Mouse (Mus musculus): ENCODE results near the gene Ppp4c. TPM values are rescaled to one million over a fixed set of nuclear protein-coding genes. Genes with fewer than 3 reads are reported as not detected.

Gene Ppp4c
- polyA plus RNA-seq, 1 experiment from 2014 or later, result 237 TPM

DNA sequence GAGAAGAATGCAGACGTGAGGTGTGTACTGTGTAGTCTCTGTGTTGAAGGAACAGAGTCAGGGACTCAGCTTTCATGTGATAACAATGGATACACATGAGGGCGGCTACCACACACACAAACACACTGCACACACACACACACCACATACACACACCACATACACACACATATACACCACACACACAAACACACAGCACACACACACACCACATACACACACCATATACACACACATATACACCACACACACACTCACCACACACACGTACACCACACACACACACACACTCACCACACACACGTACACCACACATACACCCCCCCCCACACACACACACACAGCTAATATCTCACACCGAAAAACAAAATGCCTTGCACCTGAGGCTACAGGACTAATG lies 50.8 kb downstream of the Ppp4c start:
- H3K27me3 ChIP-seq (replicated peaks), result no peaks in the 10 kb centered on the region
- ATAC-seq (ENCODE audit: insufficient read depth, low FRiP score, low read depth), result no peak
- H3K4me1 ChIP-seq, result no peaks in the 10 kb centered on the region
- H3K4me3 ChIP-seq (replicated peaks), result no peak overlapping the region
- no peaks in the 10 kb centered on the region for H3K9me3 ChIP-seq
- H3K4me2 ChIP-seq, result no peak overlapping the region
- H3K27ac ChIP-seq, result no peak overlapping the region
- no peak overlapping the region for H3K9ac ChIP-seq
- H3K36me3 ChIP-seq, result no peaks in the 10 kb centered on the region
- WGBS, result 82% methylated on average over 5 of the region's 5 CpGs

DNA sequence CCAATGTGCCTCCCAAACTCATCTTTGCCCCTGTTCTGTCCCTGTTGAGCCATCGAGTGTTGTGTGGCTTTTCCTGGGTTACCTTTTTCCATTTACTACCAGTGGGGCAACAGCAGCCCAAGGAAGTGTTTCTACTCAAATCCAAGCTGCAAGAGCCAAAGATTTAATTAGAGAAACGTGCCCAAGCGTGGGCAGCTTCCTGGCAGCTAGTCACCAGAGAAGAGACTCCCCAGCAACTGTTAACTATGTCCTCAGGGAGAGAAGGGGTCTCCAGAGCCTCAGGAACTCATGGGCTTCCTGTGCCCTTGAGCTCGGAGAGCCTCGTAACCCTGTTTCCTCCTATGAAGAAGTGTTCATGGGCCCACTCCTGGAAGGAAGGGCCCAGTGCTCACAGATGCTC lies 51.3 kb downstream of the Ppp4c start:
- Histone ChIP-seq H3K9ac (no peak overlapping the region), H3K36me3 (no peaks in the 10 kb centered on the region), H3K4me3 (replicated peaks) (no peak overlapping the region), H3K9me3 (no peaks in the 10 kb centered on the region), H3K4me2 (no peak overlapping the region), H3K27ac (no peak overlapping the region), H3K4me1 (no peaks in the 10 kb centered on the region), H3K27me3 (replicated peaks) (no peaks in the 10 kb centered on the region)
- WGBS, result 69% methylated on average over 5 of the region's 5 CpGs
- ATAC-seq (ENCODE audit: insufficient read depth, low FRiP score, low read depth), result no peak

DNA sequence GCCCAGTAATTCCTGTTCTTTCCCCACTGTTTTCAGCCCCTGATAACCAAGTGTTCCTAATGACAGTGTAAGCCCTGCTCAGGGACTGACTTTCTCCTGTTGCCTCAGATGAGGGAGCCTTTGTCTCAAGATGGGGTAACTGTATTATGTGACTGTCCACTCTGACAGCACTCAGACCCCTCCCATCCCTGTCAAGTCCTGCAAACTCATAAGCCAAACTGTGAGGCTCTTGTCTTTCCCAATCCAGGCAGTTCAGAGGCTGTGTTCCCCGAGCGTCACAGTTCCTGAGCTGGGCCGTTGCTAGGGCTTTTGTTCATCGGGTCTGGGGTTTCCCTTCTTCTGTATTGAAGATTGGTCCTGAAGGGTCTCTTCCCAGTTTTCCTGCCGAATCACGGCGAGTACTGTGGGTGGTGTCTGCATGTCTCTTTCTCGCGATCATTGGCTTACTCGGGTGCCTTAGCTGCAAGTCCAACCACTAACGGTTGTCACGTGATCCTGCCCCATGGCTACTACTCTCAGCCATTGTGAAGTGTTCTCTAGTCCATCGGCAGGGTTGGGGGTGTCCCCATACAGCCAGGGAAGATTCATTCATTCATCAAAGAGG lies 52.1 kb downstream of the Ppp4c start:
- H3K9me3 ChIP-seq, result no peaks in the 10 kb centered on the region
- no peak overlapping the region for H3K4me3 ChIP-seq (replicated peaks)
- 77% methylated on average over 13 of the region's 13 CpGs for WGBS
- no peak for ATAC-seq (ENCODE audit: insufficient read depth, low FRiP score, low read depth)
- no peaks in the 10 kb centered on the region for H3K36me3 ChIP-seq
- no peak overlapping the region for H3K27ac ChIP-seq
- H3K9ac ChIP-seq, result no peak overlapping the region
- no peaks in the 10 kb centered on the region for H3K4me1 ChIP-seq
- no peaks in the 10 kb centered on the region for H3K27me3 ChIP-seq (replicated peaks)
- no peak overlapping the region for H3K4me2 ChIP-seq

DNA sequence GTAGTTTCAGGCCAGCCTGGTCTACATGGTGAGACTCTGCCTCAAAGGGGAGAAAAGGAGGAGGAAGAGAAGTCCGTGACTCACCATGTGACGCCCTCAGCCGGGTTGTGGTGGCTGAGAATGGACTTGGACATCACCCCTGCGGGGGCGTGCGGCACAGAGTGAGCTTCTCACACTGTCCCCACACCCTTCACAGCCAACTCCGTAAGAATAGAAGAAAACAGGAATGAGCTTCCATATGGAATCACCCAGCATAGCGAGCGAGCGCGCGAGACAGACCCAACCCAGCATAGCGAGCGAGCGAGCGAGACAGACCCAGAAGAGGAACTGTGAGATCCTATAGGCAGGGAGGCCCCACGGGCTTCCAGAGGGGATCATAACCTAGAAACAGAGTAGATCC lies 52.7 kb downstream of the Ppp4c start:
- Histone ChIP-seq H3K27me3 (replicated peaks) (no peaks in the 10 kb centered on the region), H3K9me3 (no peaks in the 10 kb centered on the region), H3K4me1 (no peaks in the 10 kb centered on the region), H3K27ac (no peak overlapping the region), H3K36me3 (no peaks in the 10 kb centered on the region), H3K9ac (no peak overlapping the region), H3K4me2 (no peak overlapping the region), H3K4me3 (replicated peaks) (no peak overlapping the region)
- no peak for ATAC-seq (ENCODE audit: insufficient read depth, low FRiP score, low read depth)
- 86% methylated on average over 17 of the region's 17 CpGs for WGBS

DNA sequence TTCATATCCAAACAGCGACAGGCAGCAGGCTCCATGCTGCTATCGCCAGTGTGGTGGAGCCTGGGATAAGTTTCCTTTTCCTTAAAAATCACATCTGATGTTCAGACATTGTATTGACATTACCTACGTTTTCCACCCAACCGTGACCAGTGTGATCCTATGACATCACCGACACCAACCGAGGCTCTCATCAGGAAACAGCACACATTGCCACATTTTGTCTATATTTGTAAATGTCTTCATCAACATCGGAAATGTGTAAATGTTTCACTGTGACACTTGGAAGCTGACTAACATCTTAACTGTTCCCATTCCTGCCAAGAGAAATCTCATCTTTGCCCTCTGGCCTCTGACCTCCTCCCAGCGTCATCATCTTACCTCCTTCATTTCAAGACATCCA lies 56.2 kb downstream of the Ppp4c start:
- H3K27me3 ChIP-seq (replicated peaks), result no peaks in the 10 kb centered on the region
- no peak overlapping the region for H3K4me2 ChIP-seq
- no peaks in the 10 kb centered on the region for H3K4me1 ChIP-seq
- H3K27ac ChIP-seq, result no peak overlapping the region
- 74% methylated on average over 8 of the region's 8 CpGs for WGBS
- H3K36me3 ChIP-seq, result no peaks in the 10 kb centered on the region
- no peaks in the 10 kb centered on the region for H3K9me3 ChIP-seq
- no peak overlapping the region for H3K9ac ChIP-seq
- ATAC-seq (ENCODE audit: insufficient read depth, low FRiP score, low read depth), result no peak
- no peak overlapping the region for H3K4me3 ChIP-seq (replicated peaks)

Other genes starting within 250 kb of the Ppp4c start
- 188 and 196 TPM in 2 replicates for gene Eif3c, start 226.1 kb downstream of the Ppp4c start, polyA plus RNA-seq (2015; fragmentation: Nextera tagmentation; extraction: Ambion mirVana)
- gene Apobr, start 207.6 kb downstream of the Ppp4c start, polyA plus RNA-seq (2015; fragmentation: Nextera tagmentation; extraction: Ambion mirVana), result 1.2 and 1.3 TPM in 2 replicates
- 30.4 and 33.1 TPM in 2 replicates for gene Cln3, start 206.7 kb downstream of the Ppp4c start, polyA plus RNA-seq (2015; fragmentation: Nextera tagmentation; extraction: Ambion mirVana)
- gene Il27, start 197.6 kb downstream of the Ppp4c start, polyA plus RNA-seq (2015; fragmentation: Nextera tagmentation; extraction: Ambion mirVana), result 0.13 and 0.26 TPM in 2 replicates
- 156 and 197 TPM in 2 replicates for gene Nupr1, start 161.6 kb downstream of the Ppp4c start, polyA plus RNA-seq (2015; fragmentation: Nextera tagmentation; extraction: Ambion mirVana)
- gene Sgf29, start 143.2 kb downstream of the Ppp4c start, polyA plus RNA-seq (2015; fragmentation: Nextera tagmentation; extraction: Ambion mirVana), result 43.5 and 53.8 TPM in 2 replicates
- gene Sult1a1, start 116.1 kb downstream of the Ppp4c start, polyA plus RNA-seq (2015; fragmentation: Nextera tagmentation; extraction: Ambion mirVana), result 7.1 and 9.7 TPM in 2 replicates
- gene Bola2, start 97.1 kb downstream of the Ppp4c start, polyA plus RNA-seq (2015; fragmentation: Nextera tagmentation; extraction: Ambion mirVana), result 105 and 114 TPM in 2 replicates
- 7.9 and 9.6 TPM in 2 replicates for gene Slx1b, start 96.7 kb downstream of the Ppp4c start, polyA plus RNA-seq (2015; fragmentation: Nextera tagmentation; extraction: Ambion mirVana)
- 50.1 and 51.9 TPM in 2 replicates for gene Coro1a, start 84.7 kb downstream of the Ppp4c start, polyA plus RNA-seq (2015; fragmentation: Nextera tagmentation; extraction: Ambion mirVana)
- gene Mapk3, start 32.9 kb downstream of the Ppp4c start, polyA plus RNA-seq (2015; fragmentation: Nextera tagmentation; extraction: Ambion mirVana), result 99.9 TPM in 2 replicates
- gene Gdpd3, start 26.2 kb downstream of the Ppp4c start, polyA plus RNA-seq (2015; fragmentation: Nextera tagmentation; extraction: Ambion mirVana), result 3.1 and 3.3 TPM in 2 replicates
- 81.9 and 93.0 TPM in 2 replicates for gene Ypel3, start 15.5 kb downstream of the Ppp4c start, polyA plus RNA-seq (2015; fragmentation: Nextera tagmentation; extraction: Ambion mirVana)
- 0.46 and 0.66 TPM in 2 replicates for gene Tbx6, start 11.0 kb downstream of the Ppp4c start, polyA plus RNA-seq (2015; fragmentation: Nextera tagmentation; extraction: Ambion mirVana)
- gene Fam57b, start 5.2 kb upstream of the Ppp4c start, polyA plus RNA-seq (2015; fragmentation: Nextera tagmentation; extraction: Ambion mirVana), result 0.73 and 0.74 TPM in 2 replicates
- gene 4930451I11Rik, start 39.1 kb upstream of the Ppp4c start, polyA plus RNA-seq (2015; fragmentation: Nextera tagmentation; extraction: Ambion mirVana), result not detected in 2 replicates
- 0.62 and 0.74 TPM in 2 replicates for gene Doc2a, start 54.9 kb upstream of the Ppp4c start, polyA plus RNA-seq (2015; fragmentation: Nextera tagmentation; extraction: Ambion mirVana)
- 28.5 and 28.8 TPM in 2 replicates for gene Hirip3, start 69.5 kb upstream of the Ppp4c start, polyA plus RNA-seq (2015; fragmentation: Nextera tagmentation; extraction: Ambion mirVana)
- gene Ino80e, start 69.9 kb upstream of the Ppp4c start, polyA plus RNA-seq (2015; fragmentation: Nextera tagmentation; extraction: Ambion mirVana), result 60.1 and 68.3 TPM in 2 replicates
- gene Taok2, start 92.2 kb upstream of the Ppp4c start, polyA plus RNA-seq (2015; fragmentation: Nextera tagmentation; extraction: Ambion mirVana), result 38.3 and 40.1 TPM in 2 replicates
- gene Tmem219, start 130.4 kb upstream of the Ppp4c start, polyA plus RNA-seq (2015; fragmentation: Nextera tagmentation; extraction: Ambion mirVana), result 32.0 and 33.4 TPM in 2 replicates
- gene Kctd13, start 136.4 kb upstream of the Ppp4c start, polyA plus RNA-seq (2015; fragmentation: Nextera tagmentation; extraction: Ambion mirVana), result 15.0 and 15.1 TPM in 2 replicates
- 0.37 and 0.44 TPM in 2 replicates for gene Asphd1, start 157.1 kb upstream of the Ppp4c start, polyA plus RNA-seq (2015; fragmentation: Nextera tagmentation; extraction: Ambion mirVana)
- 1.5 and 2.3 TPM in 2 replicates for gene Sez6l2, start 158.1 kb upstream of the Ppp4c start, polyA plus RNA-seq (2015; fragmentation: Nextera tagmentation; extraction: Ambion mirVana)
- 113 and 119 TPM in 2 replicates for gene Cdipt, start 183.4 kb upstream of the Ppp4c start, polyA plus RNA-seq (2015; fragmentation: Nextera tagmentation; extraction: Ambion mirVana)
- gene Cdiptos, start 183.6 kb upstream of the Ppp4c start, polyA plus RNA-seq (2015; fragmentation: Nextera tagmentation; extraction: Ambion mirVana), result 2.1 and 2.4 TPM in 2 replicates
- gene Mvp, start 222.1 kb upstream of the Ppp4c start, polyA plus RNA-seq (2015; fragmentation: Nextera tagmentation; extraction: Ambion mirVana), result 27.2 and 29.1 TPM in 2 replicates
- 1.0 TPM in 1 of 2 replicates, not detected in the other for gene Pagr1b, start 224.0 kb upstream of the Ppp4c start, polyA plus RNA-seq (2015; fragmentation: Nextera tagmentation; extraction: Ambion mirVana)
- 33.1 and 62.5 TPM in 2 replicates for gene Pagr1a, start 224.9 kb upstream of the Ppp4c start, polyA plus RNA-seq (2015; fragmentation: Nextera tagmentation; extraction: Ambion mirVana)
- gene Gm42742, start 228.6 kb upstream of the Ppp4c start, polyA plus RNA-seq (2015; fragmentation: Nextera tagmentation; extraction: Ambion mirVana), result 25.0 and 63.8 TPM in 2 replicates
- 5.9 and 8.1 TPM in 2 replicates for gene Prrt2, start 228.7 kb upstream of the Ppp4c start, polyA plus RNA-seq (2015; fragmentation: Nextera tagmentation; extraction: Ambion mirVana)
- 67.7 and 69.7 TPM in 2 replicates for gene Maz, start 234.5 kb upstream of the Ppp4c start, polyA plus RNA-seq (2015; fragmentation: Nextera tagmentation; extraction: Ambion mirVana)
- gene Kif22, start 250.0 kb upstream of the Ppp4c start, polyA plus RNA-seq (2015; fragmentation: Nextera tagmentation; extraction: Ambion mirVana), result 93.5 and 101 TPM in 2 replicates